Mouse (Mus musculus) cortical plate, adult 2 months (tissue): ENCODE data around the gene Naip5.

Experiments
- CTCF ChIP-seq: fragments of 200-500 bp; IDR thresholded peaks from 2 replicates; pipeline ENCODE4 v1.5.1; 2011; ENCODE audit warnings: mild to moderate bottlenecking, control low read depth, low read length; ENCODE audit not compliant: insufficient read depth; ENCODE audit errors: extremely low read depth
- POLR2A ChIP-seq: fragments of 200-500 bp; IDR thresholded peaks from 2 replicates; pipeline ENCODE4 v1.6.1; 2011; ENCODE audit warnings: mild to moderate bottlenecking, low read length, control low read depth; ENCODE audit not compliant: insufficient read depth; ENCODE audit errors: extremely low read depth

DNA sequence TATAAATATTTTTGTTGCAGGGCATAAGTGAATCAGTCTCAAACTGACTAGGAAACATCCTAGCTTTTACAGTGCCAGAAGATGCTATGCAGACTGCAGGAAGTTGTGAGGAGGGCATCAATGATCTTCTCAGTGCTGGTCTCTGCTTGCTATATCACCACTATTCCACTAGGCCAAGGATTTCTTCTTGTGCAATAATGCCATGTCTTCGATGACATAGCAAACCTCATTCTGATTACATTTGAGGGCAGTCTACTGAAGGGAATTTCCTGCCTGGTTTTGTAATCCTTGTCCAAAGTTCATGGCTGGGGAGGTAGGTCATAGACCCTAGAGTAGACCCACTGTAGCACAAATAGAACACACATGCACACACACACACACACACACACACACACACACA lies 42.8 kb downstream of the Naip5 start:
- TF ChIP-seq CTCF (no peak), POLR2A (no peak)
